Mouse (Mus musculus) adrenal gland, postnatal 25 days (tissue): ENCODE measurements around the gene Bckdhb. TPM values are rescaled to one million over a fixed set of nuclear protein-coding genes. Genes with fewer than 3 reads are reported as not detected.
"Not testable (repeated sequence)": the region's sequence is repeated elsewhere in the genome, so short reads cannot be mapped to it uniquely, and the experiment has no call there.

Source experiments
- DNase-seq: peaks from one replicate; pipeline ENCODE4 v3.0.0; 2021; ENCODE audit warnings: mixed read lengths
- total RNA-seq: library from RNA; stranded (reverse); gene quantifications from 2 replicates; pipeline ENCODE4 v1.2.3, GENCODE M21; 2021

The Bckdhb gene
- total RNA-seq, 1 experiment from 2014 or later = 66.3 TPM

- DNase-seq = no peak
Measured at GRCm38 (mm10) chr9:83963296-83963695, 38.4 kb downstream of the Bckdhb start.

GRCm38 (mm10) chr9:83964376-83964775, 39.4 kb downstream of the Bckdhb start:
- DNase-seq = no peak

GRCm38 (mm10) chr9:83967439-83968050, 42.6 kb downstream of the Bckdhb start:
- DNase-seq = no peak

GRCm38 (mm10) chr9:83969326-83969725, 44.4 kb downstream of the Bckdhb start:
- DNase-seq = no peak

GRCm38 (mm10) chr9:83973467-83973866, 48.5 kb downstream of the Bckdhb start:
- DNase-seq = no peak

- DNase-seq = no peak
Measured at GRCm38 (mm10) chr9:83975811-83976210, 50.9 kb downstream of the Bckdhb start.

- no peak for DNase-seq
Measured at GRCm38 (mm10) chr9:83981234-83981633, 56.3 kb downstream of the Bckdhb start.

GRCm38 (mm10) chr9:84008961-84009360, 84.0 kb downstream of the Bckdhb start:
- no peak for DNase-seq

GRCm38 (mm10) chr9:84011146-84011545, 86.2 kb downstream of the Bckdhb start:
- DNase-seq = no peak

- DNase-seq = not testable (repeated sequence)
Measured at GRCm38 (mm10) chr9:84018141-84018540, 93.2 kb downstream of the Bckdhb start.

- DNase-seq = no peak
Measured at GRCm38 (mm10) chr9:84019627-84020026, 94.7 kb downstream of the Bckdhb start.

GRCm38 (mm10) chr9:84021189-84021588, 96.2 kb downstream of the Bckdhb start:
- DNase-seq = no peak

GRCm38 (mm10) chr9:84028120-84028519, 103.2 kb downstream of the Bckdhb start:
- DNase-seq = no peak

GRCm38 (mm10) chr9:84030691-84031290, 105.8 kb downstream of the Bckdhb start:
- DNase-seq = no peak

- DNase-seq = no peak
Measured at GRCm38 (mm10) chr9:84031406-84031805, 106.5 kb downstream of the Bckdhb start.

- DNase-seq = no peak
Measured at GRCm38 (mm10) chr9:84032669-84033341, 107.9 kb downstream of the Bckdhb start.

GRCm38 (mm10) chr9:84036046-84036445, 111.1 kb downstream of the Bckdhb start:
- no peak for DNase-seq

- no peak for DNase-seq
Measured at GRCm38 (mm10) chr9:84037224-84037623, 112.3 kb downstream of the Bckdhb start.

- no peak for DNase-seq
Measured at GRCm38 (mm10) chr9:84038946-84039345, 114.0 kb downstream of the Bckdhb start.

- no peak for DNase-seq
Measured at GRCm38 (mm10) chr9:84040376-84040775, 115.4 kb downstream of the Bckdhb start.

- no peak for DNase-seq
Measured at GRCm38 (mm10) chr9:84041631-84042277, 116.8 kb downstream of the Bckdhb start.

GRCm38 (mm10) chr9:84042539-84042938, 117.6 kb downstream of the Bckdhb start:
- no peak for DNase-seq

GRCm38 (mm10) chr9:84044136-84044535, 119.2 kb downstream of the Bckdhb start:
- DNase-seq = no peak
